Mouse (Mus musculus) E14TG2a.4 (cell line): ENCODE data around the gene Hils1.

Experiments
- CTCF ChIP-seq: conservative IDR thresholded peaks from 2 replicates; pipeline ENCODE4 v1.5.1; 2014; ENCODE audit warnings: low read length
- NANOG ChIP-seq: IDR thresholded peaks from 2 replicates; pipeline ENCODE4 v1.6.1; 2014; ENCODE audit warnings: borderline replicate concordance, low read length, mixed read lengths

GRCm38 (mm10) chr11:95015484-95015883 is 48.1 kb downstream of the Hils1 start:
- no peak for TF ChIP-seq CTCF
- TF ChIP-seq NANOG: no peak
